Mouse (Mus musculus): ENCODE measurements around the gene Gm7138. TPM values are rescaled to one million over a fixed set of nuclear protein-coding genes. Genes with fewer than 3 reads are reported as not detected.

Gm7138 gene
- polyA plus RNA-seq, 1 experiment from 2014 or later, result not detected

DNA sequence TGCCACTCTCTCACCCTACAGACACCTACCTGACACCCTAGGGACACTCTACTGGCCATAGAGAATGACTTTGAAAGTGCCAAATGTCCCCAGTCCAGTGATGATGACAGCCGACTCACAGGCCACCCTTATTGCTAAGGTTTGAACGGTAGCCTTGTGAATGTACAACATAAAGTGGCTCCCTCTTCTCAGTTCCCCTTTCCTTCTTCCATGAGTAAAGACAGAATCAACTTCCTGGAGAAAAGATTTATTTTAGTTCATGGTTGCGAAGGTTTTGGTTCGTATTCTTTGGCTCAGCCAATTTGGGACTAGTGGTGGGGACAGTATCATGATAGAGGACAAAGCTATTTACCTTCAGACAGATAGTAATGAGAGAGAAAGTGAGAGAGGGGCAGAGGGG lies 37.8 kb downstream of the Gm7138 start:
- Histone ChIP-seq H3K9me3 (replicated peaks) (no peaks in the 10 kb centered on the region), H3K4me2 (no peak overlapping the region), H3K4me1 (no peaks in the 10 kb centered on the region), H3K27me3 (replicated peaks) (no peaks in the 10 kb centered on the region), H3K9ac (replicated peaks) (no peak overlapping the region), H3K36me3 (no peaks in the 10 kb centered on the region), H3K27ac (replicated peaks) (no peak overlapping the region), H3K4me3 (replicated peaks) (no peak overlapping the region)
- 87% methylated on average over 4 of the region's 4 CpGs for WGBS
- ATAC-seq (ENCODE audit: low FRiP score), result no peak

DNA sequence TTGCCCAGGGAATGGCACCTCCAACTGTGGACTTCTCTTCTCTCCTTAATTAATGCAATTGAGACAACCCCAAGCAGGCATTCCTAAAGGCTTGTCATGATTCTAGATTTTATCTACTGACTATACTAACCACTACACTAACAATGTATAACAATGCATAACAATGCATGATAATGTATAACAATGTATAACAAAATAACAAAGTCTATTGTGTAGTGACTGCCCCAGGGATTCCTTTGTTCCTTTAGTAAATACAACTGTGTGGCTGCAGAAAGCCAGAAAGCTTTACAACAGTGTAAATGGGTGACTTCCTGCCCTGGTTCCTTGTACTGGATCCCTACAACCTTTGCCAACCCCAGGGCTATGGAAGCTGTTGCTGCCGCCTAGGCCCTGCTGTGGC lies 40.8 kb downstream of the Gm7138 start:
- Histone ChIP-seq H3K4me3 (replicated peaks) (no peak overlapping the region), H3K36me3 (no peaks in the 10 kb centered on the region), H3K27me3 (replicated peaks) (no peaks in the 10 kb centered on the region), H3K9me3 (replicated peaks) (no peaks in the 10 kb centered on the region), H3K9ac (replicated peaks) (no peak overlapping the region), H3K27ac (replicated peaks) (no peak overlapping the region), H3K4me1 (no peaks in the 10 kb centered on the region), H3K4me2 (no peak overlapping the region)
- ATAC-seq (ENCODE audit: low FRiP score), result no peak
- 90% methylated on average over 1 of the region's 1 CpGs for WGBS

DNA sequence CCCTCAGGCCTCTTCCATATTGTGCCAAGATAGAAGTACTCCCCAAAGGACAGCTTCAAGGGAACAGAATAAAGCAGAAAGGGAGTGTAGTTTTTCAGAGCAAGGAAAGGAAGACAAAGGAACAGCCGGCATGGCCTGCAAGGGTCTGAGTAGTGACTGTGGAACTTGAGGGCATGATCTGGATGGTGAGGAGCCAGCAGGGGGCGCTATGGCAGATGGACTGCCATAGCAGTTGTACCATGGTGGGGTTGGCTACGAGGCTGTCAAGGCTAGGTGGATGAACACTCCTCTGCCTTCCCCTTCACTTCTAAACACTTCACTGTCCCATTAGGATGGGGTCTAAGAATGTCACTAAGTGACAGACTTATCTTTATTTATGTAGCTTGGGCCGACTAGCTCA lies 47.5 kb downstream of the Gm7138 start:
- no peak overlapping the region for H3K9ac ChIP-seq (replicated peaks)
- no peak for ATAC-seq (ENCODE audit: low FRiP score)
- WGBS, result 59% methylated on average over 4 of the region's 4 CpGs
- no peaks in the 10 kb centered on the region for H3K36me3 ChIP-seq
- H3K4me3 ChIP-seq (replicated peaks), result no peak overlapping the region
- H3K27me3 ChIP-seq (replicated peaks), result no peaks in the 10 kb centered on the region
- H3K4me1 ChIP-seq, result no peaks in the 10 kb centered on the region
- no peaks in the 10 kb centered on the region for H3K9me3 ChIP-seq (replicated peaks)
- no peak overlapping the region for H3K27ac ChIP-seq (replicated peaks)
- no peak overlapping the region for H3K4me2 ChIP-seq

DNA sequence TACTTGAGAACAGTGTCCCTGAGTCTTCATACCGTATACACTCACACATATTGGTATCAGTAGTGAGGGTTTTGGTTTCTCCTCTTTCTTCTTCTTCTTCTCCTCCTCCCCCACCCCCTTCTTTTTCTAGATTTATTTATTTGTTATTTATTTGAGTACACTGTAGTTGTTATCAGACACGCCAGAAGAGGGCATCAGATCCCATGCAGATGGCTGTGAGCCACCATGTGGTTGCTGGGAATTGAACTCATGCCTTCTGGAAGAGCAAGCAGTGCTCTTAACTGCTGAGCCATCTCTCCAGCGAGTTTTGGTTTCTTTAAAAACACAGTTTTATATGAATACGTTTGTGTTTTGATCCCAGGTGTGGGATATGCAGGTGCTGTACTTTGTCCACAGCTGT lies 48.5 kb downstream of the Gm7138 start:
- Histone ChIP-seq H3K9me3 (replicated peaks) (no peaks in the 10 kb centered on the region), H3K27me3 (replicated peaks) (no peaks in the 10 kb centered on the region), H3K36me3 (no peaks in the 10 kb centered on the region), H3K27ac (replicated peaks) (no peak overlapping the region), H3K4me2 (no peak overlapping the region), H3K9ac (replicated peaks) (no peak overlapping the region), H3K4me3 (replicated peaks) (no peak overlapping the region), H3K4me1 (no peaks in the 10 kb centered on the region)
- ATAC-seq (ENCODE audit: low FRiP score), result no peak
- 73% methylated on average over 4 of the region's 4 CpGs for WGBS

Other genes starting within 250 kb of the Gm7138 start
- 1.0 and 4.8 TPM in 2 replicates for gene Itgb2, start 246.7 kb downstream of the Gm7138 start, polyA plus RNA-seq (2015; fragmentation: Nextera tagmentation; extraction: Ambion mirVana)
- gene Pttg1ip, start 195.2 kb downstream of the Gm7138 start, polyA plus RNA-seq (2015; fragmentation: Nextera tagmentation; extraction: Ambion mirVana), result 73.9 and 91.7 TPM in 2 replicates
- gene Sumo3, start 170.8 kb downstream of the Gm7138 start, polyA plus RNA-seq (2015; fragmentation: Nextera tagmentation; extraction: Ambion mirVana), result 275 and 286 TPM in 2 replicates
- 1.4 and 2.4 TPM in 2 replicates for gene Gm49325, start 170.7 kb downstream of the Gm7138 start, polyA plus RNA-seq (2015; fragmentation: Nextera tagmentation; extraction: Ambion mirVana)
- gene Ube2g2, start 154.7 kb downstream of the Gm7138 start, polyA plus RNA-seq (2015; fragmentation: Nextera tagmentation; extraction: Ambion mirVana), result 77.1 and 79.6 TPM in 2 replicates
- 1.6 and 1.9 TPM in 2 replicates for gene Tspear, start 90.4 kb downstream of the Gm7138 start, polyA plus RNA-seq (2015; fragmentation: Nextera tagmentation; extraction: Ambion mirVana)
- not detected in 2 replicates for gene Gm19402, start 86.2 kb downstream of the Gm7138 start, polyA plus RNA-seq (2015; fragmentation: Nextera tagmentation; extraction: Ambion mirVana)
- not detected in 2 replicates for gene Gm9508, start 79.7 kb downstream of the Gm7138 start, polyA plus RNA-seq (2015; fragmentation: Nextera tagmentation; extraction: Ambion mirVana)
- gene Gm10272, start 70.3 kb downstream of the Gm7138 start, polyA plus RNA-seq (2015; fragmentation: Nextera tagmentation; extraction: Ambion mirVana), result not detected in 2 replicates
- gene Gm10024, start 65.5 kb downstream of the Gm7138 start, polyA plus RNA-seq (2015; fragmentation: Nextera tagmentation; extraction: Ambion mirVana), result not detected in 2 replicates
- not detected in 2 replicates for gene Gm10142, start 61.1 kb downstream of the Gm7138 start, polyA plus RNA-seq (2015; fragmentation: Nextera tagmentation; extraction: Ambion mirVana)
- not detected in 2 replicates for gene Krtap12-1, start 56.3 kb downstream of the Gm7138 start, polyA plus RNA-seq (2015; fragmentation: Nextera tagmentation; extraction: Ambion mirVana)
- not detected in 2 replicates for gene Gm10100, start 50.5 kb downstream of the Gm7138 start, polyA plus RNA-seq (2015; fragmentation: Nextera tagmentation; extraction: Ambion mirVana)
- gene Gm18596, start 34.3 kb downstream of the Gm7138 start, polyA plus RNA-seq (2015; fragmentation: Nextera tagmentation; extraction: Ambion mirVana), result not detected in 2 replicates
- not detected in 2 replicates for gene Gm9736, start 25.6 kb downstream of the Gm7138 start, polyA plus RNA-seq (2015; fragmentation: Nextera tagmentation; extraction: Ambion mirVana)
- gene Gm3233, start 17.3 kb downstream of the Gm7138 start, polyA plus RNA-seq (2015; fragmentation: Nextera tagmentation; extraction: Ambion mirVana), result not detected in 2 replicates
- gene Gm3238, start 5.6 kb downstream of the Gm7138 start, polyA plus RNA-seq (2015; fragmentation: Nextera tagmentation; extraction: Ambion mirVana), result not detected in 2 replicates
- not detected in 2 replicates for gene Gm3250, start 5.6 kb upstream of the Gm7138 start, polyA plus RNA-seq (2015; fragmentation: Nextera tagmentation; extraction: Ambion mirVana)
- not detected in 2 replicates for gene Gm7137, start 11.3 kb upstream of the Gm7138 start, polyA plus RNA-seq (2015; fragmentation: Nextera tagmentation; extraction: Ambion mirVana)
- not detected in 2 replicates for gene Gm9639, start 18.1 kb upstream of the Gm7138 start, polyA plus RNA-seq (2015; fragmentation: Nextera tagmentation; extraction: Ambion mirVana)
- gene Gm19668, start 22.2 kb upstream of the Gm7138 start, polyA plus RNA-seq (2015; fragmentation: Nextera tagmentation; extraction: Ambion mirVana), result not detected in 2 replicates
- not detected in 2 replicates for gene Gm9507, start 34.9 kb upstream of the Gm7138 start, polyA plus RNA-seq (2015; fragmentation: Nextera tagmentation; extraction: Ambion mirVana)
- not detected in 2 replicates for gene Gm2696, start 37.7 kb upstream of the Gm7138 start, polyA plus RNA-seq (2015; fragmentation: Nextera tagmentation; extraction: Ambion mirVana)
- gene Krtap10-4, start 50.2 kb upstream of the Gm7138 start, polyA plus RNA-seq (2015; fragmentation: Nextera tagmentation; extraction: Ambion mirVana), result not detected in 2 replicates
- gene Krtap10-10, start 59.0 kb upstream of the Gm7138 start, polyA plus RNA-seq (2015; fragmentation: Nextera tagmentation; extraction: Ambion mirVana), result not detected in 2 replicates
- not detected in 2 replicates for gene Gm36176, start 69.9 kb upstream of the Gm7138 start, polyA plus RNA-seq (2015; fragmentation: Nextera tagmentation; extraction: Ambion mirVana)
- gene Gm10318, start 75.9 kb upstream of the Gm7138 start, polyA plus RNA-seq (2015; fragmentation: Nextera tagmentation; extraction: Ambion mirVana), result 0.20 TPM in 1 of 2 replicates, not detected in the other
- not detected in 2 replicates for gene Gm3285, start 85.0 kb upstream of the Gm7138 start, polyA plus RNA-seq (2015; fragmentation: Nextera tagmentation; extraction: Ambion mirVana)
- 19.0 and 22.8 TPM in 2 replicates for gene Lrrc3, start 125.6 kb upstream of the Gm7138 start, polyA plus RNA-seq (2015; fragmentation: Nextera tagmentation; extraction: Ambion mirVana)
- gene Trpm2, start 193.6 kb upstream of the Gm7138 start, polyA plus RNA-seq (2015; fragmentation: Nextera tagmentation; extraction: Ambion mirVana), result 8.1 and 9.5 TPM in 2 replicates
- gene 1810043G02Rik, start 201.6 kb upstream of the Gm7138 start, polyA plus RNA-seq (2015; fragmentation: Nextera tagmentation; extraction: Ambion mirVana), result 48.5 and 51.5 TPM in 2 replicates
- gene Pfkl, start 233.1 kb upstream of the Gm7138 start, polyA plus RNA-seq (2015; fragmentation: Nextera tagmentation; extraction: Ambion mirVana), result 112 and 133 TPM in 2 replicates